Mouse (Mus musculus): ENCODE measurements around the gene Mettl7a2. TPM values are rescaled to one million over a fixed set of nuclear protein-coding genes. Genes with fewer than 3 reads are reported as not detected.

Gene Mettl7a2
- 33.1 TPM for polyA plus RNA-seq (2014; fragmentation: Illumina TruSeq; extraction: RNeasy Lipid Tissue Mini Kit (QIAGEN cat#74804); ENCODE audit: low read depth, low replicate concordance)

GRCm38 (mm10) chr15:100352711-100353250, at the start of gene Mettl7a2, which contains the start of gene Methig1:
Gene Mettl7a2 (plus strand): TSS chr15:100353200.
Gene Methig1 (plus strand): TSS chr15:100353149.

GRCm38 (mm10) chr15:100304019-100304991, 48.7 kb upstream of the Mettl7a2 start, which contains the start of gene Mettl7a1:
Gene Mettl7a1 (plus strand): TSS chr15:100304140.

GRCm38 (mm10) chr15:100334629-100335028, 18.4 kb upstream of the Mettl7a2 start, which contains the start of gene Mettl7a3:
Gene Mettl7a3 (plus strand): TSS chr15:100334929.

GRCm38 (mm10) chr15:100364242-100364641, 11.2 kb downstream of the Mettl7a2 start, which contains the start of gene Higd1c:
Gene Higd1c (plus strand): TSS chr15:100364542.

Other genes starting within 250 kb of the Mettl7a2 start
- 89.0 TPM for gene Atf1, start 125.4 kb upstream of the Mettl7a2 start, polyA plus RNA-seq (2014; fragmentation: Illumina TruSeq; extraction: RNeasy Lipid Tissue Mini Kit (QIAGEN cat#74804); ENCODE audit: low read depth, low replicate concordance)
- 0.88 TPM for gene Tmprss12, start 72.4 kb upstream of the Mettl7a2 start, polyA plus RNA-seq (2014; fragmentation: Illumina TruSeq; extraction: RNeasy Lipid Tissue Mini Kit (QIAGEN cat#74804); ENCODE audit: low read depth, low replicate concordance)
- gene Mettl7a1, start 49.1 kb upstream of the Mettl7a2 start, polyA plus RNA-seq (2014; fragmentation: Illumina TruSeq; extraction: RNeasy Lipid Tissue Mini Kit (QIAGEN cat#74804); ENCODE audit: low read depth, low replicate concordance) = 253 TPM
- 3.3 TPM for gene Mettl7a3, start 18.3 kb upstream of the Mettl7a2 start, polyA plus RNA-seq (2014; fragmentation: Illumina TruSeq; extraction: RNeasy Lipid Tissue Mini Kit (QIAGEN cat#74804); ENCODE audit: low read depth, low replicate concordance)
- gene Methig1, start 51 bp upstream of the Mettl7a2 start, polyA plus RNA-seq (2014; fragmentation: Illumina TruSeq; extraction: RNeasy Lipid Tissue Mini Kit (QIAGEN cat#74804); ENCODE audit: low read depth, low replicate concordance) = 2.1 TPM
- gene Higd1c, start 11.3 kb downstream of the Mettl7a2 start, polyA plus RNA-seq (2014; fragmentation: Illumina TruSeq; extraction: RNeasy Lipid Tissue Mini Kit (QIAGEN cat#74804); ENCODE audit: low read depth, low replicate concordance) = not detected
- not detected for gene Gm5475, start 68.9 kb downstream of the Mettl7a2 start, polyA plus RNA-seq (2014; fragmentation: Illumina TruSeq; extraction: RNeasy Lipid Tissue Mini Kit (QIAGEN cat#74804); ENCODE audit: low read depth, low replicate concordance)
- 10.1 TPM for gene Slc11a2, start 71.9 kb downstream of the Mettl7a2 start, polyA plus RNA-seq (2014; fragmentation: Illumina TruSeq; extraction: RNeasy Lipid Tissue Mini Kit (QIAGEN cat#74804); ENCODE audit: low read depth, low replicate concordance)
- 18.0 TPM for gene Letmd1, start 115.8 kb downstream of the Mettl7a2 start, polyA plus RNA-seq (2014; fragmentation: Illumina TruSeq; extraction: RNeasy Lipid Tissue Mini Kit (QIAGEN cat#74804); ENCODE audit: low read depth, low replicate concordance)
- gene Csrnp2, start 142.3 kb downstream of the Mettl7a2 start, polyA plus RNA-seq (2014; fragmentation: Illumina TruSeq; extraction: RNeasy Lipid Tissue Mini Kit (QIAGEN cat#74804); ENCODE audit: low read depth, low replicate concordance) = 1.7 TPM
- 6.2 TPM for gene Tfcp2, start 198.8 kb downstream of the Mettl7a2 start, polyA plus RNA-seq (2014; fragmentation: Illumina TruSeq; extraction: RNeasy Lipid Tissue Mini Kit (QIAGEN cat#74804); ENCODE audit: low read depth, low replicate concordance)
- 2.3 TPM for gene Pou6f1, start 246.8 kb downstream of the Mettl7a2 start, polyA plus RNA-seq (2014; fragmentation: Illumina TruSeq; extraction: RNeasy Lipid Tissue Mini Kit (QIAGEN cat#74804); ENCODE audit: low read depth, low replicate concordance)

Measured in sigmoid colon, adult 10 weeks (tissue).